Mouse (Mus musculus) frontal cortex, adult 2 months (tissue): ENCODE data around the gene Nfyb. TPM values are rescaled to one million over a fixed set of nuclear protein-coding genes. Genes with fewer than 3 reads are reported as not detected.

ENCODE experiments used
- DNase-seq, 2 experiments: peaks; one replicate each; pipeline ENCODE4 v3.0.0; 2022; ENCODE audit warnings: low spot score in 1 of 2; ENCODE audit errors: extremely low spot score in 1 of 2
- polyA plus RNA-seq: library from polyadenylated mRNA; depleted of rRNA; stranded (reverse); fragments of >200 nt; gene quantifications from 2 replicates; pipeline ENCODE4 v1.2.3, GENCODE M21; 2012; rRNA removed

Gene Nfyb
- polyA plus RNA-seq, 1 experiment: 61.6 TPM

DNA sequence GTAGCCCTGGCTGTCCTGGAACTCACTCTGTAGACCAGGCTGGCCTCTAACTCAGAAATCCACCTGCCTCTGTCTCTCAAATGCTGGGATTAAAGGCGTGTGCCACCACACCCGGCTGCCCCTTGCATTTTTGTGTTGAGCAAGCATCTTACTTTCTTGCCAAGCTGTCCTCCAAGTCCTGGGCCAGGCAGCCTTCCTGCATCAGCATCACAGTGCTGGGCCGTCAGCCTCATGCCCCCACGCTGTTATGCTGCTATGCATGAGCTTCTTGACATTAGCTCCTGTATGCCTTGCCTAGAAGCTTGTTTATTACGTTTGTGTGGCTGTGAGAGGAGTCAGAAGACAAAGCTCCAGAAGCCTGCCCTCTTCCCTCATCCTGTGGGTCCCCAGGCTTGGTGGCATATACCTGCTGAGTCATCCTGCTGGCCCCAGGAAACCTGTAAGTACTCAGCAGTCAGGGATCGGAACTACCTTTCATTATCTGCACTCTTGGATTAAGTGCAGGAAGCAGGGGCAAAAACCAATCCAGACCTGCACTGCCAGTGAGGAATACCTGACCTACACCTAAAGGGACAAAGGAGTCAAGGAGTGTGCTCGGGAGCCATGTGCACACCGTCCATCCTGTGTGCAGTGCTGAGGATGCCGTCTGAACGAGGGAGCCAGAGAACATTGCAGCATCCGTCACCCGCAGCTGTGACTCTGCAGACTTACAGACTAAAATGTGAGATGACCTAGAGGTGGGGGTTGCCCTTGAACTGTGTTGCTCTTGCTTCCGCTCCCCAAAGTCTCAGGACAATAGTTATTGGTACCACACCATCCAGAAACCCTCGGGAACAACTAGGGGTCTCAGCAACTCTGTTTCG lies 16.7 kb downstream of the Nfyb start:
- no peak for DNase-seq

GRCm38 (mm10) chr10:82745301-82745700 lies 18.6 kb downstream of the Nfyb start:
- DNase-seq: no peak

DNA sequence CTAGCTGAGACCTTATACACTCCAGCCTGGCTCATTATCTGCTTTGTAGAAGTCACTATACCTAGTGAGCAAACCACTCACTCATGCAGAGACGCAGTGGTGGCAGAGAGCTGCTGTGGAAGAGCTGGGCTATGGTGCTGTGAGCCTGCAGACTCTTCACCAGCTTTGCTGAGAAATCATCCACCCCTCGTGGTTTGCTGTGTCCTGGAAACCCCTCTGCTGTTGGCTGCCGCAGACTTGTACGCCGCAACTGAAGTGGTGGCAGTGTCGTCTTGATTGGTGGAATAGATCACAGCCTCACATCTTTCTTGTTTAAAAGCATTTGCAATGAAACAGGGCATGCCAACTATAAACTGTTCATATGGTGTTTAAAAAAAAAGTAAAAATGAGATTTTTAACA lies 19.6 kb downstream of the Nfyb start:
- no peak for DNase-seq

DNA sequence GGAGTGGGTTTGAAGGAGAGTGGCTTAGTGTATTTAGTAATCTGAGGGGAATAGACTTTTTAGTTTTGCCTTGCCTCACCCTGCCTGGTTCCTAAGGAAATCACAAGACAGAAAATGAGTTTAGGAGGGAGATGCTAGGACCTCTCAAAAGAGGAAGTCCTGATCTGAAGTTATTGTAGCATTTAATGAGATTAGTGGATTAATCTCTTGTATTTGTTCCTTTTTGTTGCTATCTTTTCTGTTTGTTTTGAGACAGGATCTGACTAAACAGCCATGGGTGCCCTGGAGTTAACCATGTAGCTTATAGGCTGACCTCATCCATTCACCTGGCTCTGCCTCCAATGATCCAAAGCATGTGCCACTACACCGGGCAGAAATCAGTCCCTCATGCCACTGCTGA lies 21.4 kb downstream of the Nfyb start:
- DNase-seq: no peak

DNA sequence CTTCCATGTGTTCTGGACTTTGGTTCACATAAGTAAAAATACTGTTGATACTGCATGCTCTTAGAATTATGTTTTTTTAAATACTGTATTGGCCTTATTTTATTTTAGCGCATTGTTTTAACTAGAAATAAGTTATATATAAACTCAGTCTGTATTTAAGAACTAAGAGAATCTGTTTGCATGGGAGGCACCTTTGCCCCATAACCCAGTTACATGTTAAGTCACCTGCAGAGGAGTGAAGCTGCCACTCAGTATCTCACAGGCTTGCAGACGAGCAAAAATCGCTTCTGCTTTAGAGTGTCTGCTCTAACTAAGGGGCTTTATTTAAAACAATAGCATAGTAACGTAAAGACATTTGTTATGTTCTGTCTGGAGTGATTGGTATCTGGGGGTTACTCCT lies 22.1 kb downstream of the Nfyb start:
- DNase-seq: no peak

GRCm38 (mm10) chr10:82741354-82741753 lies 22.6 kb downstream of the Nfyb start:
- no peak for DNase-seq

- no peak for DNase-seq
Observed at GRCm38 (mm10) chr10:82699296-82699941, 64.5 kb downstream of the Nfyb start.

- DNase-seq: peak; percentile 52 to 93
Observed at GRCm38 (mm10) chr10:82698712-82699261, 65.2 kb downstream of the Nfyb start.

Other genes starting within 250 kb of the Nfyb start
- 34.4 TPM in 2 replicates for gene 1190007I07Rik, start 140.9 kb downstream of the Nfyb start, polyA plus RNA-seq
- gene Tdg, start 134.3 kb downstream of the Nfyb start, polyA plus RNA-seq: 59.9 and 61.2 TPM in 2 replicates
- gene Glt8d2, start 73.5 kb downstream of the Nfyb start, polyA plus RNA-seq: 11.0 and 11.3 TPM in 2 replicates
- gene Hcfc2, start 68.0 kb downstream of the Nfyb start, polyA plus RNA-seq: 26.4 and 27.3 TPM in 2 replicates
- gene Txnrd1, start 69.8 kb upstream of the Nfyb start, polyA plus RNA-seq: 47.5 and 51.4 TPM in 2 replicates
- gene Eid3, start 102.5 kb upstream of the Nfyb start, polyA plus RNA-seq: 0.42 and 0.69 TPM in 2 replicates
- gene Chst11, start 221.4 kb upstream of the Nfyb start, polyA plus RNA-seq: 32.8 and 34.6 TPM in 2 replicates